9 mouse cellular contexts compared by ENCODE assay signal in genomic region chr1:133083942-133084625, GRCm38 (mm10). TPM values are rescaled to one million over a fixed set of nuclear protein-coding genes. Genes with fewer than 3 reads are reported as not detected.
DNase-seq lines count a peak whose midpoint lies in the region; ATAC-seq and TF ChIP-seq lines count a peak whose summit lies in the region.
"Had no signal": no experiment of that assay in that cellular context is flagged by ENCODE, and none has a peak within 500 bp of the region (broad histone marks: within the 10 kb centered on the region; RNA-seq: fewer than 3 reads in every experiment).

No protein-coding gene starts in this region.

- WGBS in limb, embryonic 15.5 days, result 50% methylated on average over 11 of the region's 11 CpGs
- WGBS in limb, embryonic 10.5 days, result 75% methylated on average over 11 of the region's 11 CpGs
- WGBS in heart, adult 2 months, result 26% methylated on average over 11 of the region's 11 CpGs
- 20% methylated on average over 11 of the region's 11 CpGs for whole genome bisulfite sequencing in liver, embryonic 14.5 days (ENCODE audit: insufficient replicate concordance)
- 73% methylated on average over 11 of the region's 11 CpGs for WGBS in hindbrain, embryonic 14.5 days

- H3K9ac ChIP-seq in limb, embryonic 15.5 days, result no peak overlapping the region
- peak overlapping the region; percentile 47 for H3K9ac ChIP-seq in heart, adult 2 months (ENCODE audit: low read depth, low read length)
- no peak overlapping the region for H3K9ac ChIP-seq in liver, embryonic 14.5 days (replicated peaks)
- H3K9ac ChIP-seq in hindbrain, embryonic 14.5 days, result no peak overlapping the region

- no peak for DNase-seq in limb, embryonic 10.5 days (ENCODE audit: low spot score)
- peak; percentile 76 to 78 for DNase-seq in heart, adult 2 months
- peak; percentile 15 to 53 (median 44) for DNase-seq in liver, embryonic 14.5 days (ENCODE audit: low read depth in 3 of 3, low spot score in 3 of 3)
- DNase-seq in splenic B cell, adult 2 months (ENCODE audit: low read depth, low spot score), result peak; percentile 72
- DNase-seq in adrenal gland, adult 2 months, result no peak
- no peak for DNase-seq in hindbrain, embryonic 14.5 days (ENCODE audit: low spot score)
- no peak for DNase-seq in left cerebral cortex, adult 8-10 months (ENCODE audit: low spot score in 2 of 2)

- peaks cover 34% of the 10 kb centered on the region for H3K36me3 ChIP-seq in limb, embryonic 15.5 days
- peaks cover 38% of the 10 kb centered on the region for H3K36me3 ChIP-seq in limb, embryonic 10.5 days
- H3K36me3 ChIP-seq in heart, adult 2 months (ENCODE audit: control insufficient read depth, insufficient read depth, low read length), result peaks cover 6% of the 10 kb centered on the region; the same call in 1 of the 2 replicates
- no peaks in the 10 kb centered on the region for H3K36me3 ChIP-seq in liver, embryonic 14.5 days (replicated peaks; ENCODE audit: control insufficient read depth, insufficient read depth, low read depth)
- peaks cover 8% of the 10 kb centered on the region for H3K36me3 ChIP-seq in splenic B cell, adult 2 months (ENCODE audit: control insufficient read depth, insufficient read depth, low read length, poor library complexity, severe bottlenecking)
- H3K36me3 ChIP-seq in hindbrain, embryonic 14.5 days (replicated peaks; ENCODE audit: control insufficient read depth, insufficient read depth), result peaks cover 65% of the 10 kb centered on the region

- peak; percentile 59; the same call in 1 of the 2 replicates for ATAC-seq in limb, embryonic 15.5 days (ENCODE audit: insufficient number of reproducible peaks, low FRiP score, low TSS enrichment, low read depth)
- ATAC-seq in liver, embryonic 14.5 days (ENCODE audit: insufficient read depth), result peak; percentile 68; the same call in 1 of the 2 replicates
- ATAC-seq in hindbrain, embryonic 14.5 days (ENCODE audit: low FRiP score), result no peak
- ATAC-seq: Patski had no signal

- intact Hi-C loops in heart, adult 2 months (cut with DNase I), result no loop called here

- no peak overlapping the region; the same call in 1 of the 2 replicates for H3K27ac ChIP-seq in limb, embryonic 15.5 days
- H3K27ac ChIP-seq in limb, embryonic 10.5 days, result no peak overlapping the region
- H3K27ac ChIP-seq in heart, adult 2 months, result peak overlapping the region; percentile 86
- no peak overlapping the region for H3K27ac ChIP-seq in liver, embryonic 14.5 days
- H3K27ac ChIP-seq in hindbrain, embryonic 14.5 days, result no peak overlapping the region

- H3K4me1 ChIP-seq in limb, embryonic 15.5 days, result peaks cover 16% of the 10 kb centered on the region
- H3K4me1 ChIP-seq in limb, embryonic 10.5 days, result peaks cover 24% of the 10 kb centered on the region
- peaks cover 7% of the 10 kb centered on the region for H3K4me1 ChIP-seq in heart, adult 2 months (ENCODE audit: control insufficient read depth, insufficient read depth, low read length)
- H3K4me1 ChIP-seq in liver, embryonic 14.5 days (replicated peaks; ENCODE audit: control insufficient read depth in 2 of 2, insufficient read depth in 2 of 2, low read length in 1 of 2), result peaks cover 17 to 21% of the 10 kb centered on the region in 2 experiments
- H3K4me1 ChIP-seq in hindbrain, embryonic 14.5 days (replicated peaks; ENCODE audit: control insufficient read depth, insufficient read depth, low read length), result peaks cover 7% of the 10 kb centered on the region

- H3K9me3 ChIP-seq in limb, embryonic 15.5 days, result no peaks in the 10 kb centered on the region
- H3K9me3 ChIP-seq in limb, embryonic 10.5 days (replicated peaks), result no peaks in the 10 kb centered on the region
- H3K9me3 ChIP-seq in liver, embryonic 14.5 days (ENCODE audit: control insufficient read depth, low read length), result no peaks in the 10 kb centered on the region
- H3K9me3 ChIP-seq in hindbrain, embryonic 14.5 days (ENCODE audit: control insufficient read depth, low read length), result no peaks in the 10 kb centered on the region

- TF ChIP-seq CTCF in heart, adult 2 months (IDR thresholded peaks at IDR 0.05), result no peak
- TF ChIP-seq CTCF in liver, embryonic 14.5 days (IDR thresholded peaks at IDR 0.05; ENCODE audit: low read depth), result no peak

- H3K4me2 ChIP-seq in limb, embryonic 15.5 days, result no peak overlapping the region
- H3K4me2 ChIP-seq in liver, embryonic 14.5 days (ENCODE audit: low read depth), result peak overlapping the region; percentile 21
- no peak overlapping the region for H3K4me2 ChIP-seq in hindbrain, embryonic 14.5 days (replicated peaks)

- no peak for TF ChIP-seq POLR2A in heart, adult 2 months (IDR thresholded peaks at IDR 0.05; ENCODE audit: insufficient read depth, low read depth, low read length)

- no peak overlapping the region for H3K4me3 ChIP-seq in limb, embryonic 15.5 days
- H3K4me3 ChIP-seq in limb, embryonic 10.5 days, result no peak overlapping the region
- peak overlapping the region; percentile 24; the same call in 1 of the 2 replicates for H3K4me3 ChIP-seq in heart, adult 2 months
- no peak overlapping the region for H3K4me3 ChIP-seq in liver, embryonic 14.5 days (ENCODE audit: insufficient read depth in 1 of 2, low read depth in 2 of 2, low read length in 2 of 2)
- H3K4me3 ChIP-seq in hindbrain, embryonic 14.5 days (replicated peaks; ENCODE audit: low read length), result no peak overlapping the region

- H3K27me3 ChIP-seq in limb, embryonic 15.5 days, result no peaks in the 10 kb centered on the region
- no peaks in the 10 kb centered on the region for H3K27me3 ChIP-seq in limb, embryonic 10.5 days (ENCODE audit: low read depth, poor library complexity, severe bottlenecking)
- H3K27me3 ChIP-seq in heart, adult 2 months (ENCODE audit: control insufficient read depth, insufficient read depth, low read length), result no peaks in the 10 kb centered on the region
- no peaks in the 10 kb centered on the region for H3K27me3 ChIP-seq in liver, embryonic 14.5 days (ENCODE audit: control insufficient read depth, insufficient read depth, low read length)
- no peaks in the 10 kb centered on the region for H3K27me3 ChIP-seq in splenic B cell, adult 2 months (ENCODE audit: control insufficient read depth, insufficient read depth, low read length, poor library complexity, severe bottlenecking)
- H3K27me3 ChIP-seq in hindbrain, embryonic 14.5 days (ENCODE audit: control insufficient read depth, insufficient read depth, low read length), result no peaks in the 10 kb centered on the region
- H3K27me3 ChIP-seq: Patski had no signal

- 0 out of 2 replicates have a peak, but pooled peaks have one; percentile 53 for TF ChIP-seq EP300 in heart, adult 2 months (IDR thresholded peaks at IDR 0.05; ENCODE audit: insufficient read depth, low read depth, low read length)
- TF ChIP-seq EP300 in liver, embryonic 14.5 days (IDR thresholded peaks at IDR 0.05; ENCODE audit: low read depth), result no peak

- no peaks in the 10 kb centered on the region for H3K79me2 ChIP-seq in heart, adult 2 months (replicated peaks; ENCODE audit: control insufficient read depth, insufficient read depth, low read length)

RNA-seq across cellular contexts. Expression of gene Pik3c2b, which starts 38.6 kb away (rescaled TPM):
- 6.8 and 7.5 TPM in 2 replicates for polyA plus RNA-seq in limb, embryonic 15.5 days (2015; fragmentation: Nextera tagmentation; extraction: Ambion mirVana)
- 6.1 and 7.4 TPM in 2 replicates for polyA plus RNA-seq in limb, embryonic 10.5 days (2016; fragmentation: Nextera tagmentation; extraction: Ambion mirVana)
- total RNA-seq in heart, adult 2 months (2021), result 10 to 100 TPM; 14.6 to 19.4 TPM
- 19.9 and 22.0 TPM in 2 replicates for polyA plus RNA-seq in heart, adult 2 months (2012; rRNA removed)
- 0.76 and 0.83 TPM in 2 replicates for polyA plus RNA-seq in liver, embryonic 14.5 days (2012; rRNA removed)
- 0.48 and 0.75 TPM in 2 replicates for polyA plus RNA-seq in liver, embryonic 14.5 days (2014; fragmentation: Nextera tagmentation; extraction: Ambion mirVana)
- total RNA-seq in adrenal gland, adult 2 months (2021), result 1 to 10 TPM; 4.6 to 6.5 TPM
- 6.5 and 7.2 TPM in 2 replicates for polyA plus RNA-seq in adrenal gland, adult 2 months (2012; rRNA removed)
- 13.7 and 14.8 TPM in 2 replicates for polyA plus RNA-seq in hindbrain, embryonic 14.5 days (2014; fragmentation: Nextera tagmentation; extraction: Ambion mirVana)
- 10 to 100 TPM; 19.4 to 22.5 (median 21.3) TPM for total RNA-seq in left cerebral cortex, adult 8-10 months (2022)

RNA-seq across cellular contexts. Expression of gene Ppp1r15b, which starts 46.9 kb away (rescaled TPM):
- polyA plus RNA-seq in limb, embryonic 15.5 days (2015; fragmentation: Nextera tagmentation; extraction: Ambion mirVana), result 34.5 and 36.6 TPM in 2 replicates
- 52.3 and 52.7 TPM in 2 replicates for polyA plus RNA-seq in limb, embryonic 10.5 days (2016; fragmentation: Nextera tagmentation; extraction: Ambion mirVana)
- total RNA-seq in heart, adult 2 months (2021), result 10 to 100 TPM; 21.5 to 22.8 TPM
- polyA plus RNA-seq in heart, adult 2 months (2012; rRNA removed), result 8.6 and 12.8 TPM in 2 replicates
- 21.3 and 26.9 TPM in 2 replicates for polyA plus RNA-seq in liver, embryonic 14.5 days (2012; rRNA removed)
- 33.4 and 40.5 TPM in 2 replicates for polyA plus RNA-seq in liver, embryonic 14.5 days (2014; fragmentation: Nextera tagmentation; extraction: Ambion mirVana)
- total RNA-seq in adrenal gland, adult 2 months (2021), result 10 to 100 TPM; 89.6 to 90.2 TPM
- 34.1 and 40.4 TPM in 2 replicates for polyA plus RNA-seq in adrenal gland, adult 2 months (2012; rRNA removed)
- 29.6 and 36.0 TPM in 2 replicates for polyA plus RNA-seq in hindbrain, embryonic 14.5 days (2014; fragmentation: Nextera tagmentation; extraction: Ambion mirVana)
- 10 to 100 TPM; 41.0 to 43.6 (median 42.0) TPM for total RNA-seq in left cerebral cortex, adult 8-10 months (2022)

RNA-seq across cellular contexts. Expression of gene Mdm4, which starts 53.7 kb away (rescaled TPM):
- 32.2 and 35.9 TPM in 2 replicates for polyA plus RNA-seq in limb, embryonic 15.5 days (2015; fragmentation: Nextera tagmentation; extraction: Ambion mirVana)
- polyA plus RNA-seq in limb, embryonic 10.5 days (2016; fragmentation: Nextera tagmentation; extraction: Ambion mirVana), result 35.0 and 43.4 TPM in 2 replicates
- total RNA-seq in heart, adult 2 months (2021), result 10 to 100 TPM; 23.7 to 25.9 TPM
- polyA plus RNA-seq in heart, adult 2 months (2012; rRNA removed), result 22.9 and 43.2 TPM in 2 replicates
- 21.6 and 25.9 TPM in 2 replicates for polyA plus RNA-seq in liver, embryonic 14.5 days (2012; rRNA removed)
- polyA plus RNA-seq in liver, embryonic 14.5 days (2014; fragmentation: Nextera tagmentation; extraction: Ambion mirVana), result 11.6 and 14.4 TPM in 2 replicates
- 10 to 100 TPM; 44.1 to 70.4 TPM for total RNA-seq in adrenal gland, adult 2 months (2021)
- 15.0 and 15.3 TPM in 2 replicates for polyA plus RNA-seq in adrenal gland, adult 2 months (2012; rRNA removed)
- 42.4 and 51.8 TPM in 2 replicates for polyA plus RNA-seq in hindbrain, embryonic 14.5 days (2014; fragmentation: Nextera tagmentation; extraction: Ambion mirVana)
- total RNA-seq in left cerebral cortex, adult 8-10 months (2022), result 10 to 100 TPM; 78.7 to 86.6 (median 81.7) TPM

Comparison
In these comparisons a context has a peak if more than half of its experiments do, and no peak if none do; other contexts are left out.
1. DNase-seq: peak in heart, adult 2 months (2 of 2), liver, embryonic 14.5 days (3 of 3) and splenic B cell, adult 2 months (single experiment); none in limb, embryonic 10.5 days (single experiment), adrenal gland, adult 2 months (single experiment), hindbrain, embryonic 14.5 days (single experiment) and left cerebral cortex, adult 8-10 months (0 of 2).